Mouse (Mus musculus) kidney, postnatal 4 days (tissue): ENCODE measurements around the gene Itgb5.

Experiments
- DNase-seq, 2 experiments: peaks; one replicate each; pipeline ENCODE4 v3.0.0; 2021; ENCODE audit warnings: mixed read lengths in 2 of 2

The Itgb5 gene

DNA sequence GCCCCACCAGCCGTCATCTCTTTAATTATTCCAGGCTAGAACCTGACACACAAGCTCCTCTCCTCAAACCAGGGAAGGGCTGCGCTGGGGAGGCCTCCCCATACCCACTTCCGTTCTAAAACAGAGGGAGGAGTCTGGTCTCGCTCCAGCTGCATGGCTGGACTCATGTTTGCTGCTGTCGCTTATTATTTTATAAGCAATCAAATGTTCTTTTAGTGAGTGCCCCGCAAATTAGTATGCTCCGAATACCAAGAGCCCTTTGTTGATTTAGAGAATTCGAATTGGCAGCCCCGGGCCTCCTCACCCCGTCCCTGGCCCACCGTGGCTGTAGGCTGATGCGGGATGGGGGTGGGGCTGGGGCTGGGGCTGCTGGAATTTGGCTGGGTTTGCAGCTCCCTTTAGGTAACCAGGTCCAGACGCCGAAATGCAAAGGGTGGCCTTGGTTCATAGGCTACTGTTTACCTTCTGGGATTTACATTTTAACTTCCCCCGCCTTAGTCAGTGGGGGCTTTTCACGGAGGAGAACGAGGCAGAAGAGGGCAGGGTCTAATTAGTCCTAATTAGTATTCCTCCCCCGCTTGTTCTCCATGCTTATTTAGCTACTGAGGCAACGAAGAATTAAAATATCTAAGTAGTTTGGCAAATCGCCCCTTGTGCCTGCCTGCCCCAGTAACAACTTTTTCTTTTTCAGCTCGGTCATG is 3.4 kb downstream of the Itgb5 start:
- peak; percentile 43 to 59 for DNase-seq

DNA sequence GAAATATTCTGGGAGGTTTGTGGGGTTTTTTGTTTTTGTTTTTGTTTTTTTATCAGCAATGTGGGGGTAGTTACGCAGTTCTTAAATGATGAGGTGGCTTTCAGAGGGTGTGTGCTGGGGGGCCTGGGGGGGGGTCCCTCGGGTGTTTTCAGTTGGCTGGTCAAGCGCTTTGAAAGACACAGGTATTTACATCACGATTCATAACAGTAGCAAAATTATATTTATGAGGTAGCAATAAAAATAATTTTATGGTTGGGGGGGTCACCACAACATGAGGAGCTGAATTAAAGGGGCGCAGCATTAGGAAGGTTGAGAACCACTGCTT is 3.9 kb downstream of the Itgb5 start:
- no peak for DNase-seq

DNA sequence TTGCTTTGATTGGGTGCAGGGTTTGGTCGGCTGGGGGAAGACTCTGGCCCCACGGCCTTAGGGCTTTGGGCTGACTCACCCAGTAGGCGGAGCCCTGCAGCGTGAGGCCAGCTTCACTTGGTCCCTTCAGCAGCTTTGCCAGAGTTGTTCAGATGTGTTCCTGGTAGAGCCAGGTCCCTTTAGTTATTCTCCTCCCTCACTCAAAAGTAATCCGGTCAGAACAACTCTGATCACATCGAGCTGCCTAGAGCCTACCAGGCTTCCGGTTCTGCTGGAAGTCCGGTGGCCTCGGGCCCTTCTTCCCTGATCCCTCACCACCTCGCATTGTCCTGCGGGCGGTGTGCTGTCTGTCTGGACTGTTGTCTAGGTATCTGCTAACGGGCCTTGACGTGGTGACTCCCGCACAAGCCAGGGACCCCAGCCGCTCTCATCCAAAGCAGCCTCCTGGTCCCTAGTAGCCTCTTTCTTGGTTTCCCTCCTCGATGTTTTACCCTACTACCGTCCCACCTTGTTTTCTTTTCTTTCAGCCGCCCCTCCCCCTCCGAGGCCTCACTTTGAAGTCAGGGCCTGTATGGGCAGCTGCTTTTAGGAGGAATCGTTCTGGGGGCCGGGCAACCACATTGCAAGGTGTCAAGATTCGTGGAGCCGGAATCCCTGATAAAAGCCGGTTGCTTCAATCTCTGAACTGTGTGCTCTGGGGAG is 4.5 kb downstream of the Itgb5 start:
- DNase-seq: peak; percentile 67 to 77

DNA sequence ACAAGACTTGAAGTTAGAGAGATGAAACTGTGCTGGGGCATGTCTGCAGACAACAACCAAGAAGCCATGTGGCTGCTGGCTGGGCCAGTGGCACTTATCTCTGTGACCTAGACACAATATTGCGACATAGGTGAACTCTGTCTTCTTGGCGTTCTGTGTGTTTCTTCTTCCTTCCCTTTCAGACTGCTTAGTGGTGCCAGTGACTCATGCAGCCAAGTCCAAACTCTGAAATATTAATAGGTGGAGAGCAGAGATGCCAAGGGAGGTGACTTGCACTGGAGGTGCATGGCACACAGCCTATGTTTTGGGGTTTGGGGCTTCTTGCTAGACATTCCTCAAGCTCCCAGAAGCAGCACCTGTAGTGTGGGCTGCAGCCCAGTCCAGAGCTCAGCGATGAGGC is 7.2 kb downstream of the Itgb5 start:
- DNase-seq: no peak

DNA sequence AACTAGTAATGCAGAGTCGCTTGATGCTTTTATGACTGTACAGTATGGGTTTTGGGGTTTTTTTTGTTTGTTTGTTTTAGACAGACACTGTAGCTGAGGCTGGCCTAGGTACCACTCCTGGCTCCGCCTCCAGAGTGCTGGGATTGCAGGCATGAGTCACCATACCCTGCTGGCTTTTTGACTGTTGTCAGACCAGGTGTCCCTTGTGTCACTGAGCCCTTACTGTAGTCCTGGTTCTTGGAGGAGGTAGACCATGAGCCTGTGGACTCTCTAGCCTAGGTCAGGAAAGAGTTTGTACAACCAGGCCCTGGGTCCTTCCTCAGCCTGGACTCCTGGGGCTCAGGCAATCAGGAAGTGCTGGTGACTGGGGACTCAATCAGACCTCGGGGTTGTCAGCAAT is 7.7 kb downstream of the Itgb5 start:
- no peak for DNase-seq

DNA sequence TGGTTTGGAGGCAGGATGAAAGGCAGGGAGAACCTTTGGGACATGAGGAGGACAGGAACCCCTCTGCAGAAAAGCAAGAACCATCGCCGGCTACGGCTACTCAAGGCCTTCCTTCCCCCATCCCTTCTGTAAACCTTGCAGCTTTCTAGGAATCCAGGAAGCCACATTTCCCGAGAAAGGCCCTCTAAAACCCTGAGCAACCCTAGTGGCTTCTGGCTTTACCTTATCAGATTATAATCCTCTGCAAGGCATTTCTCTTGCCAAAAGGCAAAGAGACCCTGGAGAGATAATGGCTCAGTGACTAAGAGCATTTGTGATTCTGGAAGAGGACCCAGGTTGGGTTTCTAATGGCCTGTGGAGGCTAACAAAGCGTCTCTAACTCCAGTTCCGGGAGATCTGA is 11.2 kb downstream of the Itgb5 start:
- DNase-seq: no peak

DNA sequence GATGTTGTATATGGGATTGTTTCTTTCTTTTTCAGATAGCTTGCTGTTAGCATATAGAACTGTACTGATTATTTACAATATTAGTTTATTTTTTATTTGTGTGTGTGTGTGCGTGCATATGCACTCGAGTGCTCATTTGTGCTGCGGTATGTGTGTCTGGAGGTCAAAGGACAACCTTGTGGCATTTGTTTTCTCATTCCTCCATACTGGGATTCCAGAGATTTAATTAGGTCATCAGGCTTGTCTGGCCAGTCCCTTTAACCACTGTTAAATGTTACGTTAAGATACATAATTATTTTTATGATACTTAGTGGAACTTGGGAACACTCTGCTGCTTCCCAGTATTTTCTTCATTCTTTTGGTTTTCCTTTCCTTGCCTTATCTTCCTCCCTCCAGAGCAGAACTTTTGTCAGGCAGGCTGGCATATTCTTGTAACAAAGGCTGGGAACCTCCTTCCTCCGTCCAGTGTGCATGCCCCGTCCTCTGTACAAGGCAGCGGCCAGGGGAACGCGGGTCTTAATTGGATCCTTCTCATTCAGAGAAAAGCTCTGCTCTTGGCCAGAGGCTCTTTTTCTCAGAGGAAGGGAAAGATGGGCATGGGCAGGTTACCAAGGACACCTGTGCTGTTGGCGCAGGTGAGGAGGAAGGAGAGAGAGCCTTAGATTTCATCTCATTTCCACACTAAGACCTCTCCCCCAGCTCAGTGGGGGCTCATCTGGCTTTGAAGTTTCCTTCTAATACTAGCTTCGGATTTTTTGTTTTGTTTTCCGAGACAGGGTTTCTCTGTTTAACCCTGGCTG is 12.8 kb downstream of the Itgb5 start:
- no peak for DNase-seq

DNA sequence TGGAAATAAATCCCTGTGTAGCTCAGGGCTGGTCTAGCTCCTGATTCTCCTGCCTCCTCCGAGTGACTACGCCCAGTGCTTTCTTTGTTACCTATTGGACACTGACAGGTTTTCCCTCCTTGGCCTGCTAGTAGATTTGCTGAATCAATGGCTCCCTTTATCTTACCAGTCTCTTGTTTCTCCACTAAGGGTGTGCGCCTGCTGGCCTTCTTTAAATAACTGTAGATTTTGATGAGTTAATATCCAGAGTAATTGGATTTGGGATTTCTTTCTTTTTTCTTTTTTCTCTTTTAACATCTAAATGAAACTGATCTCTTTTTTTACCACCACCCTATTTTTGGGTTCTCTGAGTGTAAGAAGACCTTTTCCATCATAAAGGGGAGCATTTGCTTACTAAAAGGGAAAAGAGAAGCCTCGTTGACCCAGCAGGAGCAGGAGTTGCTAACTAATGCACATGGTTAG is 14.7 kb downstream of the Itgb5 start:
- no peak for DNase-seq

DNA sequence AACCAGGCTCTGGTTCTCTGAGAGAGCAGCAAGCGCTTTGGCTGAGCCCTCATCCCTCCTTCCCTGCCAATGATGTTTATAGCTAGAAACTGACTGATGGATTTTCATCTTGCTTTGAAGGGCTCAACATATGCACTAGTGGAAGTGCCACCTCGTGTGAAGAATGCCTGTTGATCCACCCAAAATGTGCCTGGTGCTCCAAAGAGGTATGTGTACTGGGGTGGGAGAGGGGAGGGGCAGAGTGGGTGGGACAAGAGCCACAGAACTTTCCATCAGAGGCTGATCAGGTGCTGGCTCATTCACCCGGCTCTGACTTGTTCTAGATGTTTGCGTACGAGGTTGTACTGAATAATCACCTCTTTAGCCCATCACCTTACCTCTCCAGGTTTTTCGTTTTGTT is 15.4 kb downstream of the Itgb5 start:
- DNase-seq: no peak

DNA sequence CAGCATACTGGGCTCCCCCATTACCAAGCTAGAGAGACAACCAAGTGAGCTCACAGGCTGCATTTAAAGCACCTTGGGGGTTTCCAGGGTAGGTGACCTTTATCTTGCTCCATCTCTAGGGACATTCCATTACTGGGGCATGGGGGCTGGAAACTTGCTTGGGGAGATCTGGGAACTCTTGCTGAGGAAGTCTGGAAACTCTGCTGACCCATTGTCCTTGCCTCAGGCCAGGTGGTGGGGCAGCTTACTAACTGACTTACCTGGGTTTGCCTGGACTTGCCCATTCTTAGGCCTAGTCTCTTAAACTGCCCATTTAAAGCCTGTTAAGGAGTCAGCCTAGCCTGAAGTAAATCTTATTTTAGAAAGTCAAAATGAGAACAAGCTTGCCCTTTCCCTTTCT is 23.8 kb downstream of the Itgb5 start:
- no peak for DNase-seq

DNA sequence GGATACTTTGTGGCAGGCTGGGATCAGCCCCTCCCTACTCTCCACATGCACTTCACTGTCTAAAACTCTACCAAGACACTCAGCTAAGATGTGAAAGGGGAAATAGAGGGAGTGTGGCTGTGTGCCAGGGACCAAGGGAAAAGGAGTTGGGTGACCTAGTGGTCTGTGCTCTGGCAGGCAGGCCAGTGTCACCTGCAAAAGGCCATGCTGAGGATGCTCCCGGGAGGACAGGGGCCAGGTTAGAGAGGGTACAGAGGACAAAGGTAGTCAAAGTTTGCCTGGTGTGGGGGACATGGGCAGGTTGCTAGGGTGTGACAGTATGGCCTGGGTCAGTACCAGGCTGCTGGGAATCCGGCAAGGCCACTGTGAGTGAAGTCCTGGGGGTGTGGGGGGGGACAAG is 29.3 kb downstream of the Itgb5 start:
- no peak for DNase-seq

DNA sequence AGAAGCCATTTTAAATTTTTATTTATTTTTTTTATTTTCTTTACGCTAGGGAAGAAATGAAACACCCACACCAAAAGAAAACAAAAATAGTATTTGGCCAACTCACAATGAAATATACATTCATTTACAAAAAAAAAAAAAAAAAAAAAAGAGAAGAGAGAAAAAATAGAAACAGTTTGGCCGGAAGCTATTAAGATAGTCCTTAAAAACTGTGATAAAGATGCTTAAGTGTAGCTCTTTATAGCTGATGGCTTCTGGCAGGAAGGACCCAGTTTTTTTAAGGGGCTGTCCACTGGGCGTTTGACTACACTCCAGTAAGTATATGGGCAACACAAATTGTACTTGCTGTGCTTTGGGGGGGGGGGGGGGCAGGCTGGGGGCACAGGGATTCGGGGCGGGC is 29.9 kb downstream of the Itgb5 start:
- no peak for DNase-seq

DNA sequence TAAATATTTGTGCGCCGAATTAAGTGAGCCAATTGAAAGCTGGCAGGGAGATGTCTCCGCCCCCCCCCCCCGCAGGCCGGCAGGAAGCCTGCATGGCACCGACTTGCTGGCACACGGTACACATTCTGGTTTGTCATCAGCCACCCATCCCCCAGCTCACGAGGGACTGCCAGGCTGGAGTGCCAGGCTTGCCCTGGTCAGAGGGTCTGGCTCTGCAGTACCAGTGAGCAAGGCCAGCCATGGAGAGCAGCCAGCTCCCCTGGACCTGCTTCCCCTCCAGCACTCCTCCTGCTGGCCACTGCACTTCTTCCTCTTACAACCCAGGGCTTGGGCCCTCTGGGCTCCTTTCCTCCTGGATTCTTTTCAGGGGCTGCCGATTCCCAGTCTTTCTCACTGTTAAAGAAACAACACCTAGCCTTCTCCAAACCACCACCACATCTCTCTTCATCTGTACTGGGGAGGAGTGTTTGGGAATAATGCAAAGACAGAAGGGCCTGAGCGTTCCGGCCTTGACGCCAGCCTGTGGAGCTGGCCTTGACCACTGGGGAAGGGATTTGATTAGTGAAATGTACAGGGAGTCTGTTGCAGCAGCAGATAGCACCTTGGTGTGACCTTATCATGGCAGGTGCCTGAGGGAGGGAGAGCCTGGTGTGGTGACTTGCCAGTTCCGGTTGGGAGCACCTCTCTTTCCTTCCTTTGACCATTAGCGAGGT is 30.7 kb downstream of the Itgb5 start:
- peak; percentile 65 to 76 for DNase-seq

DNA sequence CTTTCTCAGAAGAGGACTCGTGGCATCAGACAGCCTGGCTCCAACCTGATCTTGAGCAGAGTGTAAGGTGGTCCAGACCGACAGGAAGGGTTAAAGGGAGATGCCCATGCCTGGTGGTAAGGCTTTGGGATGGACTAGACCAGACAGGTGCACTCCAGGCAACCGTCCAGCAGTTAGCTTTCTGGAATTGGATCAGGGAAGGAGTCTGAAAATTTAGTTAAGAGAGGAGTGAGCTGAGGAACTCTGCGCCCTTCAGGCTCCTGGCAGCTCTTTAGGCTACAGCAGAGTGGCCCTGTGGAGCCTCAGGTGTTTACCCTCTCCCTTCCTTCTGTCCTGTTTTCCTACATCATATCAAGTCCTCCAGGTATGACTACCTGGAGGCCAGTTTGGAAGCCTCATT is 32.9 kb downstream of the Itgb5 start:
- no peak for DNase-seq

DNA sequence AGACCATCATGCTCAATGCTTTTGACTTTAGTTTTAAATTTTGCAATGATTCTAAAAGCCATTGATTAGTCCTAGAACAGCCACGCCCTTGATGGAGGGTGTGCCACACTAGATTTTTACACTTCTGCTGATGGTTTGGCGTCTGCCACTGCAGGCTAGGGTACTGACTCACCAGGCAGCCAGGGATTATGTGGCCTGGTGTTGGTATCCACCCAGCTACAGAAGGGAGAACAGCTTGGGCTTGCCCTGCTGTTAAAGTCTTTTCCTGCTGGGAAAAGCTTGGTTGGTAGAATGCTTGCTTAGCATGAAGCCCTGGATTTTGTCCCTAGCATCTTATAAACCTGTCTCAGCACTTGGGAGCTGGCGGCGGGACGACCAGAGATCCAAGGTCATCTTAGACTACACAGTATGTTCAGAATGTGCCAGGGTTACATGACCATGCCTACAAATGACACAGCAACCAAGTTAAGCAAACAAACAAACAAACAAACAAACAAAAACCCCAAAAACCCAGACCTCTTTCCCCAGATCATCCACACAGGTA is 33.8 kb downstream of the Itgb5 start:
- DNase-seq: no peak

DNA sequence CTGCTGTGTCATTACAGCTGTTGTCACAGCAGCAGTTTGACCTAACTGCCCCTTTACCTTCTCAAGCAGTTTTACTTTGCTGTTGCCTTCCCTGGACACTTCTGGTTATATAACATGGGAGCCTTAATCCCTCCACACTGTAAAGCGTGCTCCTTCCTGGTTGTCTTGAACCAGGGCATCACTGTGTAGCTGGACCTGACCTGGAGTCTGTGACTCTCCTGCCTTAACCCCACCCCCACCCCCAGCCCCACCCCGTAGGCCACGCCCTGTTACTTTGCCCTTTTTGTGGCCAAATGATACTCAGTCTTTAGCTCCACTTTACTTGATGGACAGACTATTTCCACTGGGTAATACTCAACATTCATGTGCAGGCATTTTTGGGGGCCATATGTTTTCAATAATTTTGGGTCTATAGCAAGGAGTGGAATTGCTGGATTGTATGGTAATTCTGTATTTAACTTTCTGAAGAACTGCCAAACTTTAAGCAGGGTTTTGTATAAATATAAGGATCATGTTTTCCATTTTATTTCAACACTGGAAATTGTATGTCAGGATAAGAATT is 40.8 kb downstream of the Itgb5 start:
- no peak for DNase-seq

DNA sequence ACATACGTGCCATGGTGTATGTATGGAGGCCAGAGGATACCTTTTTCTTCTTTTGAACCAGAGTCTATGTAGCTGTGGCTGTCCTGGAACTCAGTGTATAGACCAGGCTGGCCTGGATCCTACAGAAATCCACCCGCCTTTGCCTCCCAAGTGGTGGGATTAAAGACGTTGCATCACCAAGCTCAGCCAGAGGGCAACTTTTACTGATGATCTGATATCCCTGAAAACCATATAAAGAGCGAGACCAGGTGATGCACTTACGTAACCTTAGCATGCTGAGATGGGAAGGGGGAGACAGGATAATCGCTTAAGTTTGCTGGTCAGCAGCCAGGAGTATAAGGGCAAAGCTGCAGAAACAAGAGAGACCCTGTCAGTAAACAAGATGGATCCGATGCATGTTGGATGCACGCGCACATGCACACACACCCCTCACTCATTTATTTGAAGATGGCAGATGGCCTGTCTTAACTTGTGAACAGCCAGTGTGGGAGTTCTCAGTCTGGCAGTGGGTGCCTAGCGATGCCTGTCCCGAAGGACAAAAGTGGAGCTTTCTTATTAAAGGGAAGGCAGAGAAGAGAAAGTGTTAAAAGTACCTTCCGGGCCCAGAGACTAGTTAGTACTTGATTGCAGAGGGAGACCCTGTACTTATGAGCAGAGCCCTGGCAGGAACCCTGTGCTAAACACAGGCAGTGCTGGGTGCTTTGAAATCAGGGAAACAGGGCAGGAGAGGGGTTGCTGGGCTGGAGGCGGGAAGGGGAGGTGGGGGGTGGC is 41.7 kb downstream of the Itgb5 start:
- DNase-seq: no peak

DNA sequence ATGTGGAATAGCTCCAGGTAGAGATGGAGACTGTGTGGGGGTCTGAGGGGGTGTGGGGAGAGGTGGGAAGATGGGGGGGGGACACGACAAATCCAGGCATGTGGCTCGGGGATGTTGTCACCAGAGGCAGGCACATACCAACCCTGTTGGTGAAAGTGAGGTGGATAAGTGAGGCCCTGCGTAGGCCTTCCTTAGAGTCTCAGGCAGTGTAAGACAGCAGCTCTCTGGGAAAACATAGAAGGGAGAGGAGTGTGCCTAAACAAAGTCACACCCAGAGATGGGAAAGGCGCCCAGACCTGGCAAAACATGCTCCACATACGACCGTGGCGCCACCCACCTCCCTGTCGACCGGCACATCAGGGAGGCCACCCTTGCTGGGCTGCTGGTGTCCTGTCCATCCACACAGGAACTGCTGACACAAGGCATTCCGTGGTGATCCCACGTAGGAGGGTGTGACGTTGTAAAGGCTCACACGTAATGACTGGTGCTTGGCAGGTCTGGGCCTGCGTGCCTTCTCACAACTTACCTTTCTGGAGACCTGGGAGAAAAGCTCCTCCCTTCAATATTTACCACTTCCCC is 42.5 kb downstream of the Itgb5 start:
- DNase-seq: peak; percentile 39 to 53

DNA sequence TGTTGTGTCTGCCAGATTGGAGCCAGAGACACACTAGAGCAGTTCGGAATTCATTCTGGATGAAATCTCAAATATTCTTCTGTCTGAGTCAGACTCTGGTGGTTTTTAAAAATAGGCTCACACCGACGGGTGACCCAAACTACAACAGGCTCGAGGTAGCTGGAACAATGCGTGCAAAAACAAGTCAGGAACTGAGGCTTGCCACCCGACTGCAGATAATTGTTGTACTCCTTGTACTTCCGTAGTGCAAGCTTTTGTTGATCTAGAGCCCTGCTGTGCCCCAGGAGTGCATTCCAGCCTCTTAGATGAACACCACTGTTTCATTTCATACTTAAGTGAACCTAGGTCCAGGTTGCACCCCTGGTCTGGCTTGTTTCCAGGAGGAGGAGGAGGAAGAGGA is 43.8 kb downstream of the Itgb5 start:
- DNase-seq: no peak

DNA sequence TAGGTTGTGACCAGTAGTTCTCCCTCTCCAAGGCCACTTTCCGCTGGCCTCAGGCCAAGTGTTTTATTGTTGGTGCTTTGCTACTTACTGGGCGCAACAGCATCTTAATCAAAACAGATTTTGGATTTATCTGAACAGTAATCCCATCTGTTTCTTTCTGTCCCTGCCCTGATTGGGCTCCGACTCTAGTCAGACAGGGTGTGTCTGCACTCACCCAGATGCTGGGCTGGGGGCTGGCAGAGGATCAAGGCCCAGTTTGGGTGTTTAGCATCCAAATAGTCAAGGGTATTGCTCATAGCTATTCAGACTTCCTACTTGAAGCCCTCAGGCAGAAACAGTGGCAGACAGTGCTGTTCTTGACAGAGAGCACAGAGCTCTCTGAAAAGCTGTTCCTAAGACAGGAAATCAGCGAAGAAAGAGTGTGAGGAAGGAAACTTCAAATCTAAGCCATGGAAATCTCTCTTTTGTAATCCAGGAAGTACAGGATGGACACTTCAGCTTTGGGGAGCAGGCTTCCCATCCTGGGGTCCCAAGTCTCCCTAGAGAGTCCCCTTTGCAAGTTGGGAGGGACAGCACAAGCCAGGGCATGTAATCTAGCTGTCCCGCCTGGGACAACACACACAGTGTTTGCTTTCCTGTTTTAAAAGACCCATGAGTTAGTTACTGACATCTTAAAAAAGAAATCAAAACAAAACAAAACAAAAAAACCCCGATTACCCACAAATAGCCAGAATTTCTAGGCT is 48.7 kb downstream of the Itgb5 start:
- peak; percentile 25 to 38 for DNase-seq

DNA sequence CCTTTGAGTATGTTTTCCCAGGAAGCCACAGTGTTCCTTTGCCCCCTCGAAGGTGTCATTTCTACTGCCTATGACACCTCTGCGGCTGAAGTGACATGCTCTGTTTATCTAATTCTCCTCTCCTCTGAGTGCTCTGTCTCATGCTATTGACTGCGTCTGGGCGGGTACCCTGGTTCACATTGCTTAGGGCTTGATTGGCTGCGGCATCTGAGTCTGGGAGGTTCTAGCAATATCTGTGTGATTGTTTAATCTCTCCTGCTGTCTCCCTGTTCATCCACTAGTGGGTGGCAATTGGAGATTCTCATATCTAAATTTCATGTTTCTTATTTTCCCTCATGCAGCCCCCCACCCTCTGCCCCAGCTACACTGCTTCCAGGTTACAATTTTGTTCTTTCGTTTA is 49.6 kb downstream of the Itgb5 start:
- no peak for DNase-seq
